Mouse (Mus musculus) MEL (cell line): ENCODE results near the gene Tnpo1. TPM values are rescaled to one million over a fixed set of nuclear protein-coding genes. Genes with fewer than 3 reads are reported as not detected.

ENCODE experiments used
- DNase-seq: peaks from one replicate; pipeline ENCODE4 v3.0.0; 2011; ENCODE audit warnings: low read depth, low spot score
- H3K27ac ChIP-seq: 2 replicates; pipeline ENCODE4 v1.5.1; 2012; ENCODE audit warnings: low read depth, mild to moderate bottlenecking, control low read depth, low read length, moderate library complexity; ENCODE audit not compliant: control insufficient read depth
- H3K27me3 ChIP-seq, 2 experiments: fragments of 150-350 bp in 1 of 2; sonication (generic) in 1 of 2; 2 replicates each; pipeline ENCODE4 v1.6.1; 2012; ENCODE audit warnings: low read length in 2 of 2, mild to moderate bottlenecking in 2 of 2, improper control_type of control experiment in 1 of 2, moderate library complexity in 1 of 2; ENCODE audit not compliant: insufficient read depth in 2 of 2, control insufficient read depth in 1 of 2
- H3K36me3 ChIP-seq, 2 experiments: 2 replicates each; pipeline ENCODE4 v1.6.1; 2012 to 2014; ENCODE audit warnings: low read length in 2 of 2, improper control_type of control experiment in 1 of 2, inconsistent platforms in 1 of 2, mild to moderate bottlenecking in 1 of 2; ENCODE audit not compliant: insufficient read depth in 2 of 2, control insufficient read depth in 1 of 2
- H3K4me1 ChIP-seq, 2 experiments: fragments of 150-350 bp in 1 of 2; sonication (generic) in 1 of 2; 2 replicates each; pipeline ENCODE4 v1.6.1; 2012; ENCODE audit warnings: low read length in 2 of 2, improper control_type of control experiment in 1 of 2, mild to moderate bottlenecking in 1 of 2; ENCODE audit not compliant: insufficient read depth in 2 of 2, control insufficient read depth in 1 of 2
- H3K4me3 ChIP-seq, 2 experiments: fragments of 150-350 bp in 1 of 2; sonication (generic) in 1 of 2; 2 replicates each; pipeline ENCODE4 v1.5.1; 2012; ENCODE audit warnings: low read depth in 2 of 2, low read length in 2 of 2, mild to moderate bottlenecking in 2 of 2, moderate library complexity in 2 of 2, control low read depth in 1 of 2, improper control_type of control experiment in 1 of 2; ENCODE audit not compliant: control insufficient read depth in 1 of 2, insufficient read depth in 1 of 2
- H3K79me2 ChIP-seq: 2 replicates; pipeline ENCODE4 v1.6.1; 2012; ENCODE audit warnings: mild to moderate bottlenecking, low read length, moderate library complexity; ENCODE audit not compliant: control insufficient read depth, poor library complexity, insufficient read depth
- H3K9ac ChIP-seq: 2 replicates; pipeline ENCODE4 v1.6.1; 2012; ENCODE audit warnings: low read depth, mild to moderate bottlenecking, control low read depth, low read length, moderate library complexity; ENCODE audit not compliant: control insufficient read depth, poor library complexity, severe bottlenecking
- H3K9me3 ChIP-seq: fragments of 150-350 bp; sonication (generic); replicated peaks from 2 replicates; pipeline ENCODE4 v1.6.1; 2012; ENCODE audit warnings: mild to moderate bottlenecking, low read length, improper control_type of control experiment, moderate library complexity; ENCODE audit not compliant: insufficient read depth
- BHLHE40 ChIP-seq: IDR thresholded peaks from 2 replicates; pipeline ENCODE4 v1.6.1; 2012; ENCODE audit warnings: low read depth, mild to moderate bottlenecking, inconsistent platforms, low read length, improper control_type of control experiment, borderline replicate concordance
- CHD1 ChIP-seq: IDR thresholded peaks from 2 replicates; pipeline ENCODE4 v1.6.1; 2012; ENCODE audit warnings: low read depth, mild to moderate bottlenecking, inconsistent platforms, low read length, improper control_type of control experiment
- CTCF ChIP-seq, 3 experiments: IDR thresholded peaks in 2 of 3; conservative IDR thresholded peaks in 1 of 3; 2 replicates each; pipeline ENCODE4 v1.5.1; 2011 to 2012; ENCODE audit warnings: low read length in 3 of 3, low read depth in 2 of 3, mild to moderate bottlenecking in 2 of 3, improper control_type of control experiment in 1 of 3, inconsistent platforms in 1 of 3, mixed read lengths in 1 of 3, moderate library complexity in 1 of 3; ENCODE audit not compliant: control insufficient read depth in 1 of 3, insufficient read depth in 1 of 3, poor library complexity in 1 of 3, severe bottlenecking in 1 of 3
- E2F4 ChIP-seq: IDR thresholded peaks from 2 replicates; pipeline ENCODE4 v1.6.1; 2011; ENCODE audit warnings: low read depth, low read length, improper control_type of control experiment, borderline replicate concordance
- ELF1 ChIP-seq: IDR thresholded peaks from 2 replicates; pipeline ENCODE4 v1.6.1; 2014; ENCODE audit warnings: low read depth, mild to moderate bottlenecking, inconsistent platforms, low read length, improper control_type of control experiment, moderate library complexity
- EP300 ChIP-seq, 2 experiments: IDR thresholded peaks; 2 replicates each; pipeline ENCODE4 v1.6.1; 2011; ENCODE audit warnings: improper control_type of control experiment in 2 of 2, low read length in 2 of 2, low read depth in 1 of 2, mild to moderate bottlenecking in 1 of 2
- GABPA ChIP-seq: IDR thresholded peaks from 2 replicates; pipeline ENCODE4 v1.6.1; 2012; ENCODE audit warnings: low read depth, mild to moderate bottlenecking, inconsistent platforms, low read length, improper control_type of control experiment, moderate library complexity
- GATA1 ChIP-seq: IDR thresholded peaks from 2 replicates; pipeline ENCODE4 v1.6.1; 2011; ENCODE audit warnings: low read depth, low read length, improper control_type of control experiment
- MAX ChIP-seq: IDR thresholded peaks from 2 replicates; pipeline ENCODE4 v1.6.1; 2011; ENCODE audit warnings: low read length, improper control_type of control experiment
- MAZ ChIP-seq: IDR thresholded peaks from 2 replicates; pipeline ENCODE4 v1.6.1; 2012; ENCODE audit warnings: low read depth, mild to moderate bottlenecking, inconsistent platforms, low read length, improper control_type of control experiment
- MXI1 ChIP-seq: IDR thresholded peaks from 2 replicates; pipeline ENCODE4 v1.6.1; 2011; ENCODE audit warnings: mild to moderate bottlenecking, low read depth, low read length, improper control_type of control experiment
- MYC ChIP-seq: IDR thresholded peaks from 2 replicates; pipeline ENCODE4 v1.6.1; 2011; ENCODE audit warnings: low read depth, mild to moderate bottlenecking, low read length, improper control_type of control experiment, moderate library complexity
- NELFE ChIP-seq: IDR thresholded peaks from 2 replicates; pipeline ENCODE4 v1.6.1; 2011; ENCODE audit warnings: low read depth, low read length, improper control_type of control experiment
- NRF1 ChIP-seq: IDR thresholded peaks from 2 replicates; pipeline ENCODE4 v1.6.1; 2014; ENCODE audit warnings: low read depth, mild to moderate bottlenecking, inconsistent platforms, low read length, improper control_type of control experiment, moderate library complexity; ENCODE audit not compliant: poor library complexity, insufficient read depth, severe bottlenecking
- POLR2A ChIP-seq, 2 experiments: IDR thresholded peaks; 2 replicates each; pipeline ENCODE4 v1.6.1; 2011 to 2012; ENCODE audit warnings: low read length in 2 of 2, mild to moderate bottlenecking in 2 of 2, control low read depth in 1 of 2, improper control_type of control experiment in 1 of 2, low read depth in 1 of 2, moderate library complexity in 1 of 2; ENCODE audit not compliant: control insufficient read depth in 1 of 2, insufficient read depth in 1 of 2, poor library complexity in 1 of 2
- POLR2AphosphoS2 ChIP-seq: IDR thresholded peaks from 2 replicates; pipeline ENCODE4 v1.6.1; 2011; ENCODE audit warnings: low read length, improper control_type of control experiment
- SIN3A ChIP-seq: IDR thresholded peaks from 2 replicates; pipeline ENCODE4 v1.6.1; 2012; ENCODE audit warnings: low read length, improper control_type of control experiment, inconsistent platforms
- SMC3 ChIP-seq: IDR thresholded peaks from 2 replicates; pipeline ENCODE4 v1.6.1; 2011; ENCODE audit warnings: low read depth, low read length, improper control_type of control experiment
- TBP ChIP-seq: IDR thresholded peaks from 2 replicates; pipeline ENCODE4 v1.8.0; 2011; ENCODE audit warnings: low read depth, low read length, improper control_type of control experiment
- TCF12 ChIP-seq: IDR thresholded peaks from 2 replicates; pipeline ENCODE4 v1.6.1; 2014; ENCODE audit warnings: low read depth, mild to moderate bottlenecking, inconsistent platforms, low read length, improper control_type of control experiment, moderate library complexity
- USF1 ChIP-seq: IDR thresholded peaks from 2 replicates; pipeline ENCODE4 v1.6.1; 2014; ENCODE audit warnings: low read depth, mild to moderate bottlenecking, inconsistent platforms, low read length, improper control_type of control experiment, moderate library complexity
- USF2 ChIP-seq, 2 experiments: IDR thresholded peaks; 2 replicates each; pipeline ENCODE4 v1.6.1; 2011 to 2012; ENCODE audit warnings: improper control_type of control experiment in 2 of 2, low read length in 2 of 2, borderline replicate concordance in 1 of 2, inconsistent platforms in 1 of 2, low read depth in 1 of 2, mild to moderate bottlenecking in 1 of 2; ENCODE audit not compliant: insufficient read depth in 1 of 2
- ZMIZ1 ChIP-seq: IDR thresholded peaks from 2 replicates; pipeline ENCODE4 v1.6.1; 2012; ENCODE audit warnings: low read depth, mild to moderate bottlenecking, inconsistent platforms, low read length, improper control_type of control experiment, moderate library complexity
- ZNF384 ChIP-seq: IDR thresholded peaks from 2 replicates; pipeline ENCODE4 v1.6.1; 2012; ENCODE audit warnings: low read depth, mild to moderate bottlenecking, inconsistent platforms, low read length, improper control_type of control experiment
- polyA plus RNA-seq, 2 experiments: library from polyadenylated mRNA; stranded (reverse) in 1 of 2; unstranded in 1 of 2; fragments of >175 nt in 1 of 2; fragments of >200 nt in 1 of 2; gene quantifications; 2 replicates each; pipeline versions ENCODE4 v1.2.1 to v1.2.4; 2012; ENCODE audit warnings: low replicate concordance in 2 of 2, low read depth in 1 of 2; ENCODE audit not compliant: insufficient read length in 2 of 2, insufficient read depth in 1 of 2, missing spikeins in 1 of 2
- total RNA-seq: library from RNA; depleted of rRNA; stranded (reverse); fragments of 300-350 nt; gene quantifications from 2 replicates; pipeline ENCODE4 v1.2.3, GENCODE M21; 2012

The Tnpo1 gene
- total and polyA plus RNA-seq, 3 experiments, result 48.0 to 123 (median 89.6) TPM

- Histone ChIP-seq H3K9me3 (no peaks in the 10 kb centered on the region), H3K4me3 (no peak overlapping the region), H3K79me2 (peaks cover 19% of the 10 kb centered on the region), H3K9ac (no peak overlapping the region), H3K27me3 (no peaks in the 10 kb centered on the region), H3K27ac (no peak overlapping the region), H3K4me1 (peaks cover 0 to 2% of the 10 kb centered on the region in 2 experiments; a peak in 2 of 4 replicates), H3K36me3 (peaks cover 0 to 4% of the 10 kb centered on the region in 2 experiments; a peak in 2 of 4 replicates)
- peak; percentile 19 for DNase-seq
- TF ChIP-seq EP300 (IDR thresholded peaks at IDR 0.05; ENCODE audit: low read depth in 1 of 2, low read length in 2 of 2), result no peak
- TF ChIP-seq ZNF384, result peak; percentile 69
These were observed 2.7 kb upstream of the Tnpo1 start for GRCm38 (mm10) chr13:98928908-98929307.

- TF ChIP-seq MYC (0 out of 2 replicates have a peak, but pooled peaks have one; percentile 52), NRF1 (no peak), MAZ (no peak), BHLHE40 (no peak), TBP (peak; percentile 98), POLR2AphosphoS2 (no peak)
- TF ChIP-seq, all 39 proteins: peak for 2
- peaks cover 0 to 6% of the 10 kb centered on the region in 2 experiments; a peak in 2 of 4 replicates for H3K36me3 ChIP-seq
- peak overlapping the region; percentile 73 to 86 for H3K4me3 ChIP-seq
- H3K4me1 ChIP-seq, result peaks cover 0 to 2% of the 10 kb centered on the region in 2 experiments; a peak in 2 of 4 replicates
- H3K27ac ChIP-seq, result no peak overlapping the region
- DNase-seq, result no peak
- H3K27me3 ChIP-seq, result no peaks in the 10 kb centered on the region
- H3K79me2 ChIP-seq, result peaks cover 36% of the 10 kb centered on the region
- peak overlapping the region; percentile 91 for H3K9ac ChIP-seq
- no peaks in the 10 kb centered on the region for H3K9me3 ChIP-seq
These were observed 716 bp upstream of the Tnpo1 start for GRCm38 (mm10) chr13:98926958-98927242.

DNA sequence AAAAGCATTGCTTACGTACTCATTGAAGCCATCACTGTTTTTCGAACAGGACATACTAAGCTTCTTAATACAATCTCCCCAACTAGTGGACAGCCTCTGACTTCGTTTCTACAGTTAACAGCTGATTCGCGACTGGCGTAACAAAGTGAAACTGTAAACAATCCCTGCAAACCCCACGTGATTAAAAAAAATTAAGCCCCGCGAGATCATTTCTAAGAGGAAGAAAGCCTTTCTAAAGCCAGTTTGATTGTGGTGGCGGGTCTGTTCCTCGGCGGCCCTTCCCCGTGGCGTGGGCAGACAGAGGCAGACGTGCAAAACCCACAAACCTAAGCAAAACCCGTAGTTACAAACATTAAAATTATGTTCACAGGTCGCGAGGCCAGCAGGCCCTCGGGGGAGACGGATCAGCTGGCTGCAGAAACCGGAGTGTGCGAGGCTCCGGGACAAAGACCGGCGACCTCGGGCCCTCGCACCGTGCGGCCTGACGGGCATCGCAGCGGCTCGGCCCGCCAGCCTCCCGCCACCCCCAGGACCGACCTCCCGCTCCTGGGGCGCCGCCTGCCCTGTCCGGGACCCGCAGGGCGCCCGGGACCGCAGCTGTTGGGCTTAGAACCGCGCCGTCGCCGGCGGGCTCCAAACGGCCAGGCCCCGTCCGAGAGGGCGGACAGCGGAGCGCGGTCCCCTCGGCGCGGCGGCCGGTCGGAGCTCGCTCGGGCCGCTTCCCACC is 535 bp downstream of the Tnpo1 start:
- H3K4me3 ChIP-seq, result peak overlapping the region; percentile 73 to 86
- H3K27me3 ChIP-seq, result no peaks in the 10 kb centered on the region
- H3K27ac ChIP-seq, result peak overlapping the region; percentile 76
- peaks cover 47% of the 10 kb centered on the region for H3K79me2 ChIP-seq
- peaks cover 1 to 8% of the 10 kb centered on the region in 2 experiments; a peak in 3 of 4 replicates for H3K36me3 ChIP-seq
- H3K9ac ChIP-seq, result peak overlapping the region; percentile 91
- peak; percentile 87 for DNase-seq
- no peaks in the 10 kb centered on the region for H3K9me3 ChIP-seq
- H3K4me1 ChIP-seq, result peaks cover 0 to 2% of the 10 kb centered on the region in 2 experiments; a peak in 2 of 4 replicates
- TF ChIP-seq NELFE, result peak; percentile 60
- no peak for TF ChIP-seq GATA1
- no peak for TF ChIP-seq NRF1
- peak; percentile 93 for TF ChIP-seq MXI1
- TF ChIP-seq ELF1, result peak; percentile 50; the same call in 1 of the 2 replicates
- TF ChIP-seq BHLHE40, result peak; percentile 68; the same call in 1 of the 2 replicates
- peak; percentile 94 for TF ChIP-seq USF1
- peak in 1 of 2 experiments; percentile 70; a peak in 1 of 4 replicates for TF ChIP-seq POLR2A (IDR thresholded peaks at IDR 0.05; ENCODE audit: control insufficient read depth in 1 of 2, insufficient read depth in 1 of 2, low read depth in 1 of 2, low read length in 2 of 2, poor library complexity in 1 of 2)
- TF ChIP-seq MYC, result peak; percentile 59
- TF ChIP-seq E2F4, result no peak; the same call in 1 of the 2 replicates
- TF ChIP-seq SIN3A, result peak; percentile 100
- TF ChIP-seq GABPA, result no peak
- TF ChIP-seq ZMIZ1, result peak; percentile 61; the same call in 1 of the 2 replicates
- no peak for TF ChIP-seq CHD1
- peak; percentile 51 for TF ChIP-seq TCF12
- no peak for TF ChIP-seq CTCF (IDR thresholded peaks at IDR 0.05 in 2 of 3, conservative IDR thresholded peaks at IDR 0.05 in 1 of 3; ENCODE audit: control insufficient read depth in 1 of 3, insufficient read depth in 1 of 3, low read depth in 2 of 3, low read length in 3 of 3, poor library complexity in 1 of 3, severe bottlenecking in 1 of 3)
- TF ChIP-seq SMC3, result no peak
- TF ChIP-seq MAX, result peak; percentile 88
- peak; percentile 81 for TF ChIP-seq TBP
- TF ChIP-seq USF2 (IDR thresholded peaks at IDR 0.05; ENCODE audit: borderline replicate concordance in 1 of 2, insufficient read depth in 1 of 2, low read depth in 1 of 2, low read length in 2 of 2), result peak in 1 of 2 experiments; percentile 72; a peak in 2 of 4 replicates
